Mouse (Mus musculus): ENCODE data around the gene Tbr1. TPM values are rescaled to one million over a fixed set of nuclear protein-coding genes. Genes with fewer than 3 reads are reported as not detected.

Tbr1 gene
- polyA plus RNA-seq, 1 experiment: 0.22 TPM

DNA sequence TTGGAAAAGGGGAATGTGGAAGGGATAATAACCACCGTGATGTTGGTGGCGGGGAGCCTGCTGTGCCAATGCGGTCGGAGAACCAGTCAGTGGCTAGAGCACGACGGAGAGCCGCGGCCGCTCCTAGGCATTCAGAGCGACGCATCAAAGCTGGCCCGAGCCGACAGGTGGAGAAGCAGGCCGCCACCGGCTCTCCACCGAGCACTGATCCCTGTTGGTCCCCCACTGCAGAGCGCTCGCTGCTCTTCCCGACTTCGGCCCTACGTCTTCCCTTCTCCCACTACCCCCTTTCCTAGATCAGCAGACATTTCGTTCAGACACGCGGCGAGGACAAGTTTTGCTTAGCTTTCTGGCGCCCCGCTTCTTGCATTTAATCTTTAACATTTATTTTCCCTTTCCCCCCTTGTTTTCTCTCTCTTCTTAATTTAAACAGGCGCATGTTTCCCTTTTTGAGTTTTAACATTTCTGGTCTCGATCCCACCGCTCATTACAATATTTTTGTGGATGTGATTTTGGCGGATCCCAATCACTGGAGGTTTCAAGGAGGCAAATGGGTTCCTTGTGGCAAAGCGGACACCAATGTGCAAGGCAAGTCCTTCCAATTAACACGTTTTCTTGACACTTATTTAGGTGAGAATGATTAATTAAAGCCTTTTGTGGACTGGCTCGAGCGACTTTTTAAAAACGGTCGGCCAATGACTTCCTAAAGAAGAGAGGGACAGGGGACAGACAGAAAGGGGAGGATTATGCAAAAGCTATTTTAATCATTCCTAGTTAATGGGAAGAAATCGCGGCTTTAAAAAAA is 3.0 kb downstream of the Tbr1 start:
- H3K36me3 ChIP-seq (ENCODE audit: control insufficient read depth, insufficient read depth, low read length): no peaks in the 10 kb centered on the region
- TF ChIP-seq POLR2A (IDR thresholded peaks at IDR 0.05; ENCODE audit: control insufficient read depth, extremely low read depth, insufficient read depth, low read length, poor library complexity) (no peak), CTCF (IDR thresholded peaks at IDR 0.05; ENCODE audit: borderline replicate concordance, control insufficient read depth, extremely low read depth, insufficient read depth, low read length, poor library complexity) (no peak)
- peaks cover 33% of the 10 kb centered on the region for H3K27me3 ChIP-seq (ENCODE audit: control insufficient read depth, insufficient read depth, low read length)
- DNase-seq: no peak
- 0 out of 2 replicates have a peak, but pooled peaks cover 7% of the 10 kb centered on the region for H3K4me1 ChIP-seq (replicated peaks; ENCODE audit: control insufficient read depth, insufficient read depth, low read length)
- 4% methylated on average over 39 of the region's 39 CpGs for WGBS
- no peak overlapping the region for H3K27ac ChIP-seq (ENCODE audit: control insufficient read depth, insufficient read depth, low read length)
- H3K4me3 ChIP-seq (ENCODE audit: control insufficient read depth, insufficient read depth, low read length): no peak overlapping the region

- DNase-seq: no peak
- no peak overlapping the region for H3K4me3 ChIP-seq (ENCODE audit: control insufficient read depth, insufficient read depth, low read length)
- 13% methylated on average over 3 of the region's 3 CpGs for WGBS
- H3K36me3 ChIP-seq (ENCODE audit: control insufficient read depth, insufficient read depth, low read length): no peaks in the 10 kb centered on the region
- H3K27ac ChIP-seq (ENCODE audit: control insufficient read depth, insufficient read depth, low read length): no peak overlapping the region
- H3K4me1 ChIP-seq (replicated peaks; ENCODE audit: control insufficient read depth, insufficient read depth, low read length): 0 out of 2 replicates have a peak, but pooled peaks cover 7% of the 10 kb centered on the region
- peaks cover 38% of the 10 kb centered on the region for H3K27me3 ChIP-seq (ENCODE audit: control insufficient read depth, insufficient read depth, low read length)
- TF ChIP-seq POLR2A (IDR thresholded peaks at IDR 0.05; ENCODE audit: control insufficient read depth, extremely low read depth, insufficient read depth, low read length, poor library complexity) (no peak), CTCF (IDR thresholded peaks at IDR 0.05; ENCODE audit: borderline replicate concordance, control insufficient read depth, extremely low read depth, insufficient read depth, low read length, poor library complexity) (no peak)
Observed at GRCm38 (mm10) chr2:61806346-61806825, 3.7 kb downstream of the Tbr1 start.

- DNase-seq: no peak
- no peak for TF ChIP-seq CTCF (IDR thresholded peaks at IDR 0.05; ENCODE audit: borderline replicate concordance, control insufficient read depth, extremely low read depth, insufficient read depth, low read length, poor library complexity)
- no peak for TF ChIP-seq POLR2A (IDR thresholded peaks at IDR 0.05; ENCODE audit: control insufficient read depth, extremely low read depth, insufficient read depth, low read length, poor library complexity)
- no peak overlapping the region for H3K4me3 ChIP-seq (ENCODE audit: control insufficient read depth, insufficient read depth, low read length)
- no peaks in the 10 kb centered on the region for H3K36me3 ChIP-seq (ENCODE audit: control insufficient read depth, insufficient read depth, low read length)
- H3K4me1 ChIP-seq (replicated peaks; ENCODE audit: control insufficient read depth, insufficient read depth, low read length): peaks cover 12% of the 10 kb centered on the region; the same call in 1 of the 2 replicates
- H3K27me3 ChIP-seq (ENCODE audit: control insufficient read depth, insufficient read depth, low read length): peaks cover 43% of the 10 kb centered on the region
- H3K27ac ChIP-seq (ENCODE audit: control insufficient read depth, insufficient read depth, low read length): no peak overlapping the region
- WGBS: 3% methylated on average over 22 of the region's 22 CpGs
Observed at GRCm38 (mm10) chr2:61807151-61807550, 4.4 kb downstream of the Tbr1 start.

DNA sequence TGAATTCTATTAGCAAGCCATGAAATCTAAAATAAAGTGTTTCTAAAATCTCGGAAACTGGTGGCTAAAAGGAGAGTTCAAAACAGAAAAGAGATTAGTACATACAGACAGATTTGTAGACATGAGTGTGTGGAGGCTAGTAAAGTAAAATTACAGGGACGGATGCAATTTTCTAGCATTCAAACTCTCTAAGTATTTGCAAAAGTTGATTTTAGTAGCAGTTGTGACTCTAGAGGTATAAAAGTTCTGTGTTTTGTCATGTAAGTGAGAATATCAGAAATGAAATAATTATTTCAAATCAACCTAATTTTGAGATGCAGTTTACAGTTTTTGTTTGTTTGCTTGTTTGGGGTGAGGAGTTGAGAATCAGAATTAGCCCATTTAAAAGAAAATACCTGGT is 5.1 kb downstream of the Tbr1 start:
- DNase-seq: no peak
- no peak for TF ChIP-seq POLR2A (IDR thresholded peaks at IDR 0.05; ENCODE audit: control insufficient read depth, extremely low read depth, insufficient read depth, low read length, poor library complexity)
- TF ChIP-seq CTCF (IDR thresholded peaks at IDR 0.05; ENCODE audit: borderline replicate concordance, control insufficient read depth, extremely low read depth, insufficient read depth, low read length, poor library complexity): no peak
- Histone ChIP-seq H3K27ac (ENCODE audit: control insufficient read depth, insufficient read depth, low read length) (no peak overlapping the region), H3K4me1 (replicated peaks; ENCODE audit: control insufficient read depth, insufficient read depth, low read length) (peaks cover 12% of the 10 kb centered on the region; the same call in 1 of the 2 replicates), H3K36me3 (ENCODE audit: control insufficient read depth, insufficient read depth, low read length) (no peaks in the 10 kb centered on the region), H3K27me3 (ENCODE audit: control insufficient read depth, insufficient read depth, low read length) (peaks cover 43% of the 10 kb centered on the region), H3K4me3 (ENCODE audit: control insufficient read depth, insufficient read depth, low read length) (no peak overlapping the region)
- 43% methylated on average over 2 of the region's 2 CpGs for WGBS

GRCm38 (mm10) chr2:61808776-61809175 is 6.0 kb downstream of the Tbr1 start:
- Histone ChIP-seq H3K27ac (ENCODE audit: control insufficient read depth, insufficient read depth, low read length) (no peak overlapping the region), H3K4me3 (ENCODE audit: control insufficient read depth, insufficient read depth, low read length) (no peak overlapping the region), H3K4me1 (replicated peaks; ENCODE audit: control insufficient read depth, insufficient read depth, low read length) (peaks cover 12% of the 10 kb centered on the region; the same call in 1 of the 2 replicates), H3K27me3 (ENCODE audit: control insufficient read depth, insufficient read depth, low read length) (peaks cover 47% of the 10 kb centered on the region), H3K36me3 (ENCODE audit: control insufficient read depth, insufficient read depth, low read length) (no peaks in the 10 kb centered on the region)
- TF ChIP-seq CTCF (IDR thresholded peaks at IDR 0.05; ENCODE audit: borderline replicate concordance, control insufficient read depth, extremely low read depth, insufficient read depth, low read length, poor library complexity) (no peak), POLR2A (IDR thresholded peaks at IDR 0.05; ENCODE audit: control insufficient read depth, extremely low read depth, insufficient read depth, low read length, poor library complexity) (no peak)
- 3% methylated on average over 6 of the region's 6 CpGs for WGBS
- no peak for DNase-seq

DNA sequence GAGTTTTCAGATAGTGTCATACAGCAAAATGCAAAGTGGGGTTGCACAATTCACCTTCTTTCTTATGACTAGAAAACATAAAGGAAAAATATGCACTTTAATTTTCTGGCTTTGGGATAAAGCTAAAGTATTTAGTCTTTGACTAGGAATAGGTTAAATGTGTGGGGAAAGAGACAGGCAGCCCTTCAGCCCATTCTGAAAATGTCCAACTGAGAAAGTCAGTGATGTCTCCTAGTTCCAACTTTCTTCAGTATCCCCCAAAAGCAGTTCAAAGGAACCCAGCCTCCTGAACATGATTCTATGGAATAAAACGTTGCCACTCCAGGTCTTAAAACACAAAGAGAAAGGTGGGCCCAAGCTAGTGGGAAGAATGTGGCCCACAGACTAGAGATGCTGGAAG is 6.7 kb downstream of the Tbr1 start:
- Histone ChIP-seq H3K27ac (ENCODE audit: control insufficient read depth, insufficient read depth, low read length) (no peak overlapping the region), H3K4me1 (replicated peaks; ENCODE audit: control insufficient read depth, insufficient read depth, low read length) (peaks cover 12% of the 10 kb centered on the region; the same call in 1 of the 2 replicates), H3K36me3 (ENCODE audit: control insufficient read depth, insufficient read depth, low read length) (no peaks in the 10 kb centered on the region), H3K27me3 (ENCODE audit: control insufficient read depth, insufficient read depth, low read length) (peaks cover 43% of the 10 kb centered on the region), H3K4me3 (ENCODE audit: control insufficient read depth, insufficient read depth, low read length) (no peak overlapping the region)
- no peak for TF ChIP-seq POLR2A (IDR thresholded peaks at IDR 0.05; ENCODE audit: control insufficient read depth, extremely low read depth, insufficient read depth, low read length, poor library complexity)
- no peak for TF ChIP-seq CTCF (IDR thresholded peaks at IDR 0.05; ENCODE audit: borderline replicate concordance, control insufficient read depth, extremely low read depth, insufficient read depth, low read length, poor library complexity)
- WGBS: 11% methylated on average over 1 of the region's 1 CpGs
- no peak for DNase-seq

All from thymus, adult 2 months (tissue).